Comparison of ENCODE assay signal across 24 mouse cellular contexts in genomic region chr3:9365791-9366190, GRCm38 (mm10).
"Had no signal": no experiment of that assay in that cellular context is flagged by ENCODE, and none has a peak within 500 bp of the region (broad histone marks: within the 10 kb centered on the region; RNA-seq: fewer than 3 reads in every experiment).

No protein-coding gene starts in this region.

- H3K27me3 ChIP-seq: heart, embryonic 12.5 days; hindbrain, embryonic 12.5 days; intestine, embryonic 15.5 days; limb, embryonic 12.5 days; liver, embryonic 13.5 days had no signal

- H3K4me3 ChIP-seq: gastrocnemius, adult 2 months; heart, embryonic 12.5 days; hindbrain, embryonic 10.5 days; hindbrain, embryonic 12.5 days; intestine, embryonic 15.5 days; layer of hippocampus, adult 2 months; left cerebral cortex, adult 2 months; limb, embryonic 12.5 days; liver, embryonic 13.5 days had no signal

- H3K36me3 ChIP-seq: heart, embryonic 12.5 days; hindbrain, embryonic 10.5 days; hindbrain, embryonic 12.5 days; intestine, embryonic 15.5 days; limb, embryonic 12.5 days; liver, embryonic 13.5 days had no signal

- H3K27ac ChIP-seq: gastrocnemius, adult 2 months; hindbrain, embryonic 10.5 days; hindbrain, embryonic 12.5 days; hindbrain, embryonic 14.5 days; intestine, embryonic 15.5 days; layer of hippocampus, adult 2 months; left cerebral cortex, adult 2 months; limb, embryonic 12.5 days; liver, embryonic 13.5 days had no signal

- H3K4me2 ChIP-seq: heart, embryonic 12.5 days; hindbrain, embryonic 12.5 days; hindbrain, embryonic 14.5 days; intestine, embryonic 15.5 days; limb, embryonic 12.5 days; liver, embryonic 11.5 days; liver, embryonic 13.5 days had no signal

- H3K9ac ChIP-seq: heart, embryonic 12.5 days; hindbrain, embryonic 12.5 days; hindbrain, embryonic 14.5 days; intestine, embryonic 15.5 days; limb, embryonic 12.5 days; liver, embryonic 13.5 days had no signal

- H3K9me3 ChIP-seq: hindbrain, embryonic 10.5 days; hindbrain, embryonic 12.5 days; intestine, embryonic 15.5 days; limb, embryonic 12.5 days; liver, embryonic 13.5 days had no signal

- DNase-seq: gastrocnemius, adult 2 months; gastrocnemius, postnatal 10 days; gastrocnemius, postnatal 25 days; heart, postnatal 10 days; heart, postnatal 4 days; kidney, adult 18-20 months; kidney, adult 8-10 months; kidney, postnatal 10 days; kidney, postnatal 25 days; kidney, postnatal 4 days; liver; liver, embryonic 13.5 days had no signal

- H3K4me1 ChIP-seq: heart, embryonic 12.5 days; hindbrain, embryonic 12.5 days; intestine, embryonic 15.5 days; limb, embryonic 12.5 days; liver, embryonic 13.5 days had no signal

- ATAC-seq: hindbrain, embryonic 16.5 days; inflammation-experienced regulatory T-cells, adult 6 months; intestine, embryonic 15.5 days; intestine, postnatal 0 days had no signal
